Mouse (Mus musculus) neural tube, embryonic 13.5 days (tissue): ENCODE measurements around the gene Hipk1. TPM values are rescaled to one million over a fixed set of nuclear protein-coding genes. Genes with fewer than 3 reads are reported as not detected.
A peak's percentile ranks its signal among the peaks of the same experiment; 100 is the strongest.

Experiments used
- ATAC-seq: fragments of 200-750 bp; cut with Nextera tagmentation; 2 replicates; pipeline ENCODE4 v1.8.0; 2017; ENCODE audit warnings: low read depth, mild to moderate bottlenecking, moderate TSS enrichment, moderate library complexity
- H3K27ac ChIP-seq: fragments of 300-500 bp; sonication (generic); replicated peaks from 2 replicates; pipeline ENCODE4 v1.5.1; 2015; ENCODE audit warnings: moderate library complexity, mild to moderate bottlenecking, inconsistent platforms
- H3K27me3 ChIP-seq: fragments of 300-500 bp; sonication (generic); 2 replicates; pipeline ENCODE4 v1.6.1; 2015; ENCODE audit warnings: mild to moderate bottlenecking, inconsistent platforms
- H3K36me3 ChIP-seq: fragments of 300-500 bp; sonication (generic); 2 replicates; pipeline ENCODE4 v1.6.1; 2015; ENCODE audit warnings: mild to moderate bottlenecking, inconsistent platforms
- H3K4me1 ChIP-seq: fragments of 300-500 bp; sonication (generic); replicated peaks from 2 replicates; pipeline ENCODE4 v1.6.1; 2015; ENCODE audit warnings: inconsistent platforms
- H3K4me2 ChIP-seq: fragments of 300-500 bp; sonication (generic); 2 replicates; pipeline ENCODE4 v1.6.1; 2015; ENCODE audit warnings: inconsistent platforms, mild to moderate bottlenecking, moderate library complexity
- H3K4me3 ChIP-seq: fragments of 300-500 bp; sonication (generic); 2 replicates; pipeline ENCODE4 v1.5.1; 2015; ENCODE audit warnings: mild to moderate bottlenecking, inconsistent platforms
- H3K9ac ChIP-seq: fragments of 300-500 bp; sonication (generic); 2 replicates; pipeline ENCODE4 v1.6.1; 2015; ENCODE audit warnings: moderate library complexity, mild to moderate bottlenecking, inconsistent platforms
- H3K9me3 ChIP-seq: fragments of 300-500 bp; sonication (generic); 2 replicates; pipeline ENCODE4 v1.6.1; 2016; ENCODE audit warnings: inconsistent platforms
- WGBS: fragments of 180-500 bp; shearing (Covaris S2); methylation state at CpG from one replicate; pipeline ENCODE4 v1.1.7; 2015; 5-methylcytosine and 5-hydroxymethylcytosine counted together
- polyA plus RNA-seq: library from polyadenylated mRNA; unstranded; fragments of >200 nt; fragmentation: Nextera tagmentation; extraction: Ambion mirVana; gene quantifications from 2 replicates; pipeline ENCODE4 v1.2.1, GENCODE M21; 2015

Gene Hipk1
- polyA plus RNA-seq, 1 experiment from 2014 or later = 10.6 TPM

DNA sequence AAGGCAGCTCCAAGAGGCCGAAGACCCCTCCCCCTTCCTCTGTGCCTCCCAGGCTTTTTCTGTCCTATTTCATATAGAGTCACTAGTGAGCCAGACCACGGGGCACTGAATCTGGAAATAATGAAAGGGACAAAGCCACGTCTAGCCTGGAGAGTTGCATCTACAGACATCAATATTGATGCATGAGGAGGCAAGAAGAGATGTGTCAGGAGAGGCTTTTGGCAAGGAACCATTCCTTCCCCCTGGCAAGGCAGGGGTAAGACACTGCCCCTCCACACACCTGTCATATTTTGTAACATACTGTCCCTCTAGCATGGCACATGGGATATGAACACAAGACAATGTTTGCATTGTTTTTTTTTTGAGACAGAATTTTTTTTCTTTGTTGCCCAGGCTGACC, 64.7 kb downstream of the Hipk1 start:
- H3K27ac ChIP-seq = no peak overlapping the region
- H3K4me3 ChIP-seq = no peak overlapping the region
- no peaks in the 10 kb centered on the region for H3K27me3 ChIP-seq
- no peak overlapping the region for H3K4me2 ChIP-seq
- no peak overlapping the region for H3K9ac ChIP-seq
- ATAC-seq = no peak
- H3K9me3 ChIP-seq = no peaks in the 10 kb centered on the region
- WGBS = 53% methylated on average over 3 of the region's 3 CpGs
- H3K36me3 ChIP-seq = no peaks in the 10 kb centered on the region
- H3K4me1 ChIP-seq = peaks cover 4% of the 10 kb centered on the region; the same call in 1 of the 2 replicates

DNA sequence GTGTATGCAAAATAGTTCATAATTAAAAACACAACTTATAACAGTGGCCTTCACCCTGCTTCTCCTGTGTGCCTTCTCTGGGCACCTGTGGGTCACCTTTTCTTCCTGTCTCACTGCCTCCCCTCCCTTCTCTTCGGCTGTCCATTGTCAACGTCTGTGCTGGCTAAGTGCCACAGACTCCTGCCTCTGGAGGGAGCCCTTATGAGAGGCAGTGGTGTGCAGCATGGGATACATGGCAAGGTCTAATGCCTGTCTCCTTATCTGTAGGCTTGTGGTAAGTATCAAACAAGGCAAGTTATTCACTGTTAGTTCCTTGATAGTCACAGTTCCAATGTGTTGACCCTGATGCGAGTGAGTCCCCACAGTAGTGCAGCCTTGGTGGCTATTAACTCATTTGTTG, 67.2 kb downstream of the Hipk1 start:
- Histone ChIP-seq H3K9me3 (no peaks in the 10 kb centered on the region), H3K27ac (no peak overlapping the region), H3K36me3 (no peaks in the 10 kb centered on the region), H3K4me3 (no peak overlapping the region), H3K27me3 (no peaks in the 10 kb centered on the region), H3K9ac (no peak overlapping the region), H3K4me1 (peaks cover 9% of the 10 kb centered on the region), H3K4me2 (no peak overlapping the region)
- no peak for ATAC-seq
- 63% methylated on average over 3 of the region's 3 CpGs for WGBS

DNA sequence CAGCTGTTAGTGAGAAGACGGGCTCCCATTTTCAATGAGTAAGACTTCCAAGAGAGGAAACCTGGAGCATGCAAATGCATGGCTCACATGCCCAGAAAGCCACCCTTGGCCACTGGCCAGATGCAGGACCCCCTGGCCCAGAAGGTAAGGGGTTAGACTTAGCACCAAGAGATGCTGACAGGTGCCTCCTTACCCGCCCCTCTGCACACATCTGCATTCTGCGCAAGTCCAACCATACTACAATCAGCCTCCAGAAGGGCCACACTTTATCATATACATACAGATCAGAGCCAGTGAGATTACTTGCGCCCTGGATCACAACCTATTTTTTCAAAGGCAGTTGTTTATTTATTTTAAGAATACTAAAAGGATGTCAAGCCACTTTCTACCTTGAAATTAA, 72.6 kb downstream of the Hipk1 start:
- no peak overlapping the region for H3K9ac ChIP-seq
- H3K27ac ChIP-seq = no peak overlapping the region
- WGBS = 89% methylated on average over 4 of the region's 4 CpGs
- no peak overlapping the region for H3K4me3 ChIP-seq
- no peaks in the 10 kb centered on the region for H3K27me3 ChIP-seq
- no peaks in the 10 kb centered on the region for H3K36me3 ChIP-seq
- no peaks in the 10 kb centered on the region for H3K9me3 ChIP-seq
- H3K4me1 ChIP-seq = peaks cover 35% of the 10 kb centered on the region
- ATAC-seq = no peak
- no peak overlapping the region for H3K4me2 ChIP-seq

DNA sequence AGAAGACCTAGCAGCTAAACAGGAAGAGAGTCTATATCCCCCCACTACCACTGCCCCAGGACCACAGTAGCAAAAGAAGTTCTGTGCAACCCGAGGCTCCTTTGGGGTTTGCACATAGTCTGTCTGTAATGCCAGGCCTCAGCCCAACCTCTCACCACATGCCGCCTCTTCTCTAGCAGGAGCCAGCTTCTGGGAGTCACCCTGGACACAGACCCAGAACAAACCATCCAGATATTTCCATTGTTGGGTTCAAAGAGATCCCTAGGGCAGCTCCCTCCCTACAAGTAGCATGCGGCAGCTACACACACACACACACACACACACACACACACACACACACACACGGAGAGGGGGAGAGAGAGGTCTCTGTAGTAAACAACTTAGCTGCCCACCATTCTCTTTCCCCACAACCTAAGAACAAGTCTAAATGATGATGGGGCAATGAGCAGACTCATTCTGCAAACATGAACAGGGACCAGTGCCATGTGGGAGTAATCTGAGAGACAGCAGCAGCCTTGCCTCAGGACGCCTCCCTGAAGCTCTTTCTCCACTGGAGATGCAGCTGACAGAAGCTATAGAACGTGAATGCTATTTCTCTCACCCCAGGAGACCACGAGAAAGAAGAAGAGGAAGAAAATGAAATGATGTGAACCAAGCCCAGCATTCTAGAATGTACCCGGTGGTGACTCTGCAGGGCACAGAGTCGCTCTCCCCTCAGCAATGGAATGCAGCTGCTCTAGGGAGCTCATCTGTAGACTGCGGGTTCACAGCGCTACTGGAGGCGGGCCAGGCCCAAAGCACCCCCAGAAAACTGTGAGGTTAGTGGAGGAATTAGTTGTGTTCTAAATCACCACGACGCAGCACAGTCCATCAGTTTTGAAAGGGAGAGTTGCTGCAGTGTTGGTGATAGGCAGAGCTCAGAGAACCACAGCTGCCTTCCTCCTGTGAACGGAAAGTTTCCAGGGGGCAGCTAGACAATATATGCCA, 74.3 kb downstream of the Hipk1 start:
- 33% methylated on average over 15 of the region's 15 CpGs for WGBS
- Histone ChIP-seq H3K4me1 (peaks cover 35% of the 10 kb centered on the region), H3K36me3 (no peaks in the 10 kb centered on the region), H3K4me2 (no peak overlapping the region), H3K4me3 (no peak overlapping the region), H3K9me3 (no peaks in the 10 kb centered on the region), H3K9ac (no peak overlapping the region), H3K27ac (peak overlapping the region; percentile 67), H3K27me3 (no peaks in the 10 kb centered on the region)
- ATAC-seq = peak; percentile 28; the same call in 1 of the 2 replicates

DNA sequence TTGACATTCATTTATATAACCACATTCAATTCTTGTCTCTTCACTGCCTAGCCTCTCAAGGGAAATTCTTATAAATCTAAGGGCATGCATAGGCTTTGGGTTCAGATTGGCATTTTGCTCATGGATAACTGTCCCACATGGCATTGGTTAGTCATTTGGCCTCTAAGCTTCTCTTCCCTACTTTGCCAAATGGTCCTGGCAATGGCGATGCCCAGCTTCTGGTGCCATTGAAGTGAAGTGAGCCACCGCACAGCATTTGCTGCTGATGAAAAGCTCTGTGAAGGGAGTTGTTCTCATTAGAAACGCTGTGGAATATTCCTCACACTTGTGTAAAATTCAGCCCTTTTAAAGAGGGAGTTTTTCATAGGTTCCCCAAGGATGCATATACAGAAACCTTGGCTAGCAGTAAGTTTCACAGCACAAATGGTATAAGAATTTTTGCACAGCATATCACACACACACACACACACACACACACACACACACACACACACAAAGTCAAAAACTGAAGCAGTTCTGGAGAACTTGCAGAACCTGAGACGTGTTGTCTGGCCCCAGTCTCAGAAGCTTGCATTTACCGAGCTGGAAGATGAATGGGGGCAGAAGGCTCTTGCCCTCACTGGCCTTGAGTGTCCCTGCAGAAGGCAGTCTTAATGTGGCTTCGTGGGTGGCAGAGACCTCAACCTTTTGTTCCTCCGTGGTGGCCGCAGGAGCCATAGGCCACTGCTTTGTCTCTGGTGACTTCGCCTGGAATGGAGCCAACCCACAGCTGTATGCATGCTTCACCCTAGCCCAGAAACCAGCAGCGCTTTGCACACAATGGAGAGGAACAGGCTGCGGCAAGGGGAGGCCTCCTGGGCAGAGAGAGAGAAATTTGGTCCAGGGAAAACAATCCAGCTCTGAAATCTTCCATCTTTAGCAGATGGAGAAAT, 75.3 kb downstream of the Hipk1 start:
- no peaks in the 10 kb centered on the region for H3K36me3 ChIP-seq
- H3K9me3 ChIP-seq = no peaks in the 10 kb centered on the region
- no peak overlapping the region for H3K9ac ChIP-seq
- H3K27ac ChIP-seq = peak overlapping the region; percentile 46; the same call in 1 of the 2 replicates
- peaks cover 35% of the 10 kb centered on the region for H3K4me1 ChIP-seq
- peak; percentile 38; the same call in 1 of the 2 replicates for ATAC-seq
- no peak overlapping the region for H3K4me2 ChIP-seq
- no peaks in the 10 kb centered on the region for H3K27me3 ChIP-seq
- 26% methylated on average over 11 of the region's 11 CpGs for WGBS
- no peak overlapping the region for H3K4me3 ChIP-seq

DNA sequence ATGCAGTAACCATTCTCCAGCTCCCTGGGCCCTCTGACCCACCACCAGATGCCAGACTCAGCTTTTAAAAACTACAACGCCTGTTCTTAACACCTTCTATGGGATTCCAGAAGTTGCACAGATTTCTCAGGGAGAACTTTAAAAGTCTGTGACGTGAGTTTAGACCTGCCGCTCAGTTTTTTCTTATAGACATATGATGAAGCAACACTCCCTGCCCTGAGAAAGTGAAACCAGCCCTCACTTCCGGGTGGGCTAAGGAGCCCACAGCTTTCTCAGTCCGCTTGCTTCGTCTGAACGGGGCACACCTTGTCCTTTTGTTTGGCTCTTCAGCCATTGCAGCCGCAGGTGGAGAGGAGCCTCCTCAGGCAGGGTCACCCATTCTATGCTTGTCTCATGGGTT, 76.4 kb downstream of the Hipk1 start:
- Histone ChIP-seq H3K4me2 (no peak overlapping the region), H3K4me1 (peaks cover 35% of the 10 kb centered on the region), H3K9ac (no peak overlapping the region), H3K27me3 (no peaks in the 10 kb centered on the region), H3K9me3 (no peaks in the 10 kb centered on the region), H3K36me3 (no peaks in the 10 kb centered on the region), H3K27ac (no peak overlapping the region), H3K4me3 (no peak overlapping the region)
- ATAC-seq = no peak
- WGBS = 90% methylated on average over 8 of the region's 8 CpGs

DNA sequence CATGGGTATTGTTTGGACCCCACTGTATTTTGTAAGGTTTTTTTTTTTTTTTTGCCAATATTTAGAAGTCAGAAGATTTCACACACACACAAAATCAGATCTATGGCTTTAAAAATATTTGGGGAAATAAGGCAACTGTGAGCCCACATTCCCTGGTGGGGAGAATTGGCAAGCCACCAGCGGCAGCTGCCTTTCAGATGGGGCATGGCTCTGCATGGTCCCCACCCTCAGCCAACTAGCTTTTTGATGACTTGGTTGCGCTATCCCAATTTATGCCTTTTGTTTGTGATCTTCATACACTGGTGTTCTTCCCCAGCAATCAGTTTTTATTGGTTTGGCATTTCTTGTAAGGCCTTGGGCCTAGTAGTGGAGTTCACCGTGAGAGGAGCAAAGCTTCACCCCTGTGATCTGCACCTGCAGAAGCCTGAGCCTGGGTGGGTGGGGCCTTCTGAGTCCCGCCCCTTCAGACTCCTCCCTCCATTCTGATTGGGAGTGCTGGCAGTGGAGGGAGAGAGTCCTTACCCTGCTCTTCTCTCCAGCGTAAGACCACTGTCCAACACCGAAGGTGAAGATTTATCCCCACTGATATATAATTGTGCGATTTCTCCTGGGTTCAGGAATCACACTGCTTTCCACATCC, 77.0 kb downstream of the Hipk1 start:
- Histone ChIP-seq H3K27ac (no peak overlapping the region), H3K36me3 (no peaks in the 10 kb centered on the region), H3K4me1 (peaks cover 33% of the 10 kb centered on the region), H3K4me2 (no peak overlapping the region), H3K27me3 (no peaks in the 10 kb centered on the region), H3K4me3 (no peak overlapping the region), H3K9me3 (no peaks in the 10 kb centered on the region), H3K9ac (no peak overlapping the region)
- no peak for ATAC-seq
- 65% methylated on average over 7 of the region's 7 CpGs for WGBS

DNA sequence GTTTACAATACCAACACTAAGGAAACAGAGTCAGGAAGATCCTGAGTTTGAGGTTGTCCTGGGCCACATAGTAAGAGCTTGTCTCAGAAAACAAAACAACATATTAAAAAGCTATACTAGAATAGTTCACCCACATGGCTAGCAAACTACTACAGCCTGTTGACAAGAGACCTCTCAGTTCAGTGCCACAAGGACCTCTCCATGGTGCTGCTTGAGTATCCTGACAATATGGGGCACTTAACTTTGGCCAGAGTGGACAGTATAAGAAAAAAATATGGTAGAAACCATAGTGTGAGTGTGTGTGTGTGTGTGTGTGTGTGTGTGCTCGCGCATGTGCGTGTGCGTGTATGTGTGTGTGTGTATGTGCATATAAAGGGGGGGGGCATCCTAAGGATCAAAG, 79.2 kb downstream of the Hipk1 start:
- H3K9ac ChIP-seq = no peak overlapping the region
- peaks cover 30% of the 10 kb centered on the region for H3K4me1 ChIP-seq
- WGBS = 95% methylated on average over 4 of the region's 4 CpGs
- ATAC-seq = no peak
- no peaks in the 10 kb centered on the region for H3K36me3 ChIP-seq
- H3K27me3 ChIP-seq = no peaks in the 10 kb centered on the region
- no peak overlapping the region for H3K4me3 ChIP-seq
- H3K27ac ChIP-seq = no peak overlapping the region
- no peak overlapping the region for H3K4me2 ChIP-seq
- no peaks in the 10 kb centered on the region for H3K9me3 ChIP-seq

DNA sequence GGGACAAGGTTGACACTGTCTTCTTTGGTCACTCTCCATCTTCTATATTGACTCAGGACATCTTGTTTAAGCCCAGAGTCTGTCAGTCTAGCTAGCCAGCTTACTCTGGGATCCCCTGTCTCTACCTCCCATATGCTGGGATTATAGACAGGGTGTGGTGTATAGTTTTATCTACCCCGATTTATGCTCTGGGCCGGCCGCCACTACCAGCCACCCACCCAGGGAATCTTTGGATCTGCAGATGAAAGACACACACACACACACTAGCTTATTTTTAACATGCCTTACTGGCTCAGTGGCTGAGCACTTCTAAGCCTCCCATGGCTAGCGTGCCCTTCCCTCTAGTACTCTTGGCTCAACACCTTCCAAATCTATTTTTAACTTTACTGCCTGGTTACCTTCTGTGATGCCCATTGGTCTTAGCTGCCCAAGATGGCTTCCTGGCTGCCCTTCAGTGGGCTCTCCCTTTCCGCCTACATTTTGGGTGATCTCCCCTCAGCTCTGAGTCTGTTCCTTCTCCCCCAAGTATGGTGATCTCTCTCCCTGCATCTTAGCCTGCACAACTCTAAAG, 81.8 kb downstream of the Hipk1 start:
- WGBS = 90% methylated on average over 5 of the region's 5 CpGs
- ATAC-seq = no peak
- H3K4me1 ChIP-seq = peaks cover 15% of the 10 kb centered on the region
- no peak overlapping the region for H3K4me3 ChIP-seq
- H3K9ac ChIP-seq = no peak overlapping the region
- no peaks in the 10 kb centered on the region for H3K27me3 ChIP-seq
- H3K4me2 ChIP-seq = no peak overlapping the region
- H3K9me3 ChIP-seq = no peaks in the 10 kb centered on the region
- no peak overlapping the region for H3K27ac ChIP-seq
- H3K36me3 ChIP-seq = no peaks in the 10 kb centered on the region

DNA sequence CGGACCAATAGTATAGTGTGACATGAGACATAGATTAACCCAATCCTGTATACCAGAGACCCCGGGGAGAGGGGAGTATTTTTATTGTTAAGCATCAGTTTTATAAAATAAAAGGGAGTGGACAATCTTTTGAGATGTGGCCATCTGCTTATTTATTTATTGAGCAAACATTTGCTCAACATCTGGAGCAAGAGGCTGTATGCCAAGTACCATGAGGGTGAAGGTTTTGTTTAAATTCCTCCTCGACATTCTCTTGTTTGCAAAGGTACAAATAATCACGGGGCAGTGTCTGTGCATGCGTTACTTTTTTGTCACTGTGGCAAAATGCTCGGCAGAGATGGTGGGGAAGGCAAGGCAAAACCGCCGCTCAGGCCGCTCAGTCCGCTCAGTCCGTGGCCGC, 85.9 kb downstream of the Hipk1 start:
- H3K36me3 ChIP-seq = no peaks in the 10 kb centered on the region
- no peak for ATAC-seq
- H3K9ac ChIP-seq = no peak overlapping the region
- 92% methylated on average over 12 of the region's 12 CpGs for WGBS
- H3K4me2 ChIP-seq = no peak overlapping the region
- peaks cover 15% of the 10 kb centered on the region for H3K4me1 ChIP-seq
- H3K27me3 ChIP-seq = no peaks in the 10 kb centered on the region
- H3K27ac ChIP-seq = no peak overlapping the region
- H3K4me3 ChIP-seq = no peak overlapping the region
- no peaks in the 10 kb centered on the region for H3K9me3 ChIP-seq

DNA sequence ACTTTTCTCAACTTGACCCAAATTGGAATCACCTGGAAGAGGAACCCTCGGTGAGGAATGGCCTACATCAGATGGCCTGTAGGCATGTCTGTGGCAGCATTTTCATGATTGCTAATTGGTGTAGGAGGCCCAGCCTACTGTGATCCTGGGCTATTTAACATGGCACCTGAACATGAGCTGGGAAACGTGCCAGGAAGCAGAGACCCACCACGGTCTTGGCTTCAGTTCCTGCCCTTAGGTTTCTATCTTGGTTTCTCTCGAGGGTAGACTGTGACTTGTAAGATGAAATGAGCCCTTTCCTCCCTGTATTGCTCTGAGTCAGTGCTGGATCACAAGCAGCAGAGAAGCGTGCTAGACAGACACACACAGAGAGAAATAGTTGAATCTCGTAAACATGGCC, 86.7 kb downstream of the Hipk1 start:
- Histone ChIP-seq H3K27ac (no peak overlapping the region), H3K4me2 (no peak overlapping the region), H3K9me3 (no peaks in the 10 kb centered on the region), H3K9ac (no peak overlapping the region), H3K36me3 (no peaks in the 10 kb centered on the region), H3K27me3 (no peaks in the 10 kb centered on the region), H3K4me3 (no peak overlapping the region), H3K4me1 (peaks cover 15% of the 10 kb centered on the region)
- WGBS = 77% methylated on average over 6 of the region's 6 CpGs
- no peak for ATAC-seq
